Mouse (Mus musculus) kidney, adult 2 months (tissue): Measurements from ENCODE around the gene Upk3a. TPM values are rescaled to one million over a fixed set of nuclear protein-coding genes. Genes with fewer than 3 reads are reported as not detected.

ENCODE experiments used
- DNase-seq: peaks from one replicate; pipeline ENCODE4 v3.0.0; 2021
- H3K27ac ChIP-seq: fragments of 200-500 bp; 2 replicates; pipeline ENCODE4 v1.5.1; 2012; ENCODE audit warnings: low read depth, low read length, control low read depth, inconsistent platforms; ENCODE audit not compliant: insufficient read depth
- H3K27me3 ChIP-seq: fragments of 200-500 bp; replicated peaks from 2 replicates; pipeline ENCODE4 v1.6.1; 2012; ENCODE audit warnings: mild to moderate bottlenecking, moderate library complexity, low read length, inconsistent platforms; ENCODE audit not compliant: control insufficient read depth, insufficient read depth
- H3K36me3 ChIP-seq: fragments of 200-500 bp; 2 replicates; pipeline ENCODE4 v1.6.1; 2012; ENCODE audit warnings: mild to moderate bottlenecking, moderate library complexity, low read length, inconsistent platforms; ENCODE audit not compliant: control insufficient read depth, insufficient read depth
- H3K4me1 ChIP-seq: fragments of 200-500 bp; 2 replicates; pipeline ENCODE4 v1.6.1; 2011; ENCODE audit warnings: low read length; ENCODE audit not compliant: control insufficient read depth, insufficient read depth
- H3K4me3 ChIP-seq: fragments of 200-500 bp; 2 replicates; pipeline ENCODE4 v1.5.1; 2011; ENCODE audit warnings: mild to moderate bottlenecking, low read depth, low read length, control low read depth; ENCODE audit not compliant: insufficient read depth
- CTCF ChIP-seq: fragments of 200-500 bp; conservative IDR thresholded peaks from 2 replicates; pipeline ENCODE4 v1.5.1; 2011; ENCODE audit warnings: low read depth, mild to moderate bottlenecking, control low read depth, low read length, moderate library complexity, mixed read lengths; ENCODE audit not compliant: insufficient read depth, insufficient read length
- POLR2A ChIP-seq: fragments of 200-500 bp; IDR thresholded peaks from one replicate; pipeline ENCODE4 v1.6.1; 2011; ENCODE audit warnings: low read depth, low read length, control low read depth
- WGBS: fragments of 180-500 bp; shearing (Covaris S2); methylation state at CpG from one replicate; pipeline ENCODE4 v1.1.7; 2018; 5-methylcytosine and 5-hydroxymethylcytosine counted together
- polyA plus RNA-seq: library from polyadenylated mRNA; depleted of rRNA; stranded (reverse); fragments of >200 nt; gene quantifications from 2 replicates; pipeline ENCODE4 v1.2.3, GENCODE M21; 2012; rRNA removed

Upk3a gene
- 19.6 and 24.9 TPM in 2 replicates for polyA plus RNA-seq

DNA sequence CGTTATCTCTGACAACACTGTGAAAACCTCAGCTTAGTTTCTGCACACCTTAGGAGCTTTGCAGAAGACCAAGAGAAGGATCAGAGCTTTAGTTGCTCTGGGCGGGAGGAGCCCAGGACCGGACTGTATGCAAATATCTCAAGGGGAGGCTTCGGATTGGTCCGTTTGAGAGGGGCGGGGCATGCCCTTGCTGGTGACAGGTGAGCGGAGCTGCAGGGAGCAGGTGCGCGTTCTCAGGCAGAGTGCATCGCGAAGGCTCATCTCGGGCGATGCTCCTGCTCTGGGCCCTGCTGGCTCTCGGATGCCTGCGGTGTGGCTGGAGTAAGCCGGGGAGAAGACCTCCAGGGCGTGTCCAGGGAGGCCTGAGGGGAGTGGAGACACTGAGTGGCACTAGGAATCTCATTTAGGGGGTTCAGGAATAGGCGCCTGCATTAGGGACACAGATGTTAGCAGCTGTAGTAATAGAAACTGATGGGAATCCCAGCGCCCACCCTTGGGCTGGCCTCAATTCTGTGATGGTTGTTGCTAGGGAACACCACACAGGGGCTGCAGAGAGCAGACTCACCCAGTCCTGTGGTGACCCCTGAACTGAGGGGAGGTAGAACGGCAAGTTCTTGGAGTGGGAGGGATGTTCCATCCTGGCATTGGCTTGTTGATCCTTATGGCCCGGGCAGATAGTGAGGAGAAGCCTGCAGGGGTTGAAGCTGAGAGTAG, at the start of gene Upk3a:
TSS of gene Upk3a (plus strand) at position 191 of the 714 bp plus-strand sequence.
- WGBS: 13% methylated on average over 21 of the region's 21 CpGs

DNA sequence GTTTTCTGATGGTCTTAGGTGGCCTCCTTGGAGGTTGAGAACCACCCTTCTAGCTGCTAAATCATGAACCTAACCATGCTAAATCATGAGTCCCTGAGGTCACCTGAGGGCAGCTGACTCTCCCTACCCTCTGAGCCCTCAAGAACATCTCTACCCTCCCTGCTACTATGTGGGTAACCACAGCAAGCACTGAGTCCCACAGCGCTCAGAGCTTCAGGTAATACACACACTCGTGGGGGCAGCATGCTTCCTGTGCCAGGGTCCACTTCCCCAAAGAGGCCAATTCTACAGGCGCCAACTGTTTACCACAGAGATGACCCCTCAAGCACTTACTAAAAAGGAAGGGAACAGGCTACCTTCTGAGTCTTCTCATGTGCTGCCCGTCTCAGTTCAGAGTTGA, 48.4 kb upstream of the Upk3a start:
- Histone ChIP-seq H3K27ac (no peak overlapping the region), H3K4me1 (peaks cover 7% of the 10 kb centered on the region), H3K4me3 (no peak overlapping the region), H3K36me3 (no peaks in the 10 kb centered on the region), H3K27me3 (no peaks in the 10 kb centered on the region)
- TF ChIP-seq CTCF: no peak
- no peak for TF ChIP-seq POLR2A
- no peak for DNase-seq
- WGBS: 75% methylated on average over 4 of the region's 4 CpGs

More for the DNA sequence above, at the start of gene Upk3a:
- no peaks in the 10 kb centered on the region for H3K27me3 ChIP-seq
- H3K4me1 ChIP-seq: no peaks in the 10 kb centered on the region; the same call in 1 of the 2 replicates
- DNase-seq: peak; percentile 61
- H3K4me3 ChIP-seq: no peak within 1 kb of the TSS
- no peak within 1 kb of the TSS for H3K27ac ChIP-seq
- no peaks in the 10 kb centered on the region for H3K36me3 ChIP-seq
- TF ChIP-seq POLR2A (no peak), CTCF (no peak)

DNA sequence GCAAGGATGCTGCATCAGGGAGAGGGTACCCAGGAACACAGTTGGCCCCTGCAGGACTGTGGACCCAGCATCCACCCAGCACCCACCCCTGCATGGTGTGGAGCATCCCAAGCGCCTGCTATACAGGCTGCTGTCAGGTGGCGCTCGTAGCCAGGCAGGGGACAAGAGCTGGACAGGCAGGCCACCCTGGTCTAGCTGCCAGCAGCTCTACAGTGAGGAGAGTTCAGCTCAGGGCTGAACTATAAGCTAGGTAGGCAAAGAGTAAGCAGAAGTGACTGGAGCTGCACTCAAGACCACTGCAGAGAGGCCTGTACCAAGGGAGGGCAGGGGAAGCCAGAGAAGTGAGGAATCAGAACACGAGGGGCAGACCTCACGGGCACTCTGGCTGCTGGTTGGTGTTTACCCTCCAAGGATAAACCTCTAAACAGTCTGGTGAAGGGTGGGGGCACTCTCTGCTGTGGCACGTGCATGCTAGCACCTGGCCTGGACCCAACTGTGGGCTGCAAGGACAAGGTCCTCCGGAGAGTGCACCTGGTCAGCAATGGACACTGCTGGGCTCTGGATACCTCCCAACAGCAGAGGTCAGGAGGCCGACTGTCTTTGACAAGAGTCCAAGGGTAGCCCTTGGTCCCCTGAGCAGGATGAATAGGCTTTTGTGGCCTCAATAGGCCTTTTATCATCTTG, 43.9 kb upstream of the Upk3a start:
- peak; percentile 91 for DNase-seq
- Histone ChIP-seq H3K4me3 (no peak overlapping the region), H3K4me1 (peaks cover 9% of the 10 kb centered on the region), H3K27ac (no peak overlapping the region), H3K27me3 (no peaks in the 10 kb centered on the region), H3K36me3 (no peaks in the 10 kb centered on the region)
- 59% methylated on average over 8 of the region's 8 CpGs for WGBS
- TF ChIP-seq CTCF: no peak
- no peak for TF ChIP-seq POLR2A

DNA sequence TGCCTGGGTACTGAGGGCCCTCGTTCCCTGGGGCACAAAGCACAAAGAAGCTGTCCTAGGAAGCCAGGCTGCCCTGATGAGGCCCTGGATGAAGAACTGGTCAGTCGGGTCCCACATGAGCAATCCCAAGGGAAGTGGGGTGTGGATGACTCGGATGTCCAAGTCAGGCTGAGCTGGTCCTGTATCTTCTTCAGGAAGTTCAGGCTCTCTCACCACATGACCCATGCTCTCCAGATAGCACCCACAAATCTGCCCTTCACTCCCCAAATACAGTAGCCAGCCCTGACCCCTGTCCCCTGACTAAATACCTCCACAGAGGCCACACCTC, 43.4 kb upstream of the Upk3a start:
- H3K4me3 ChIP-seq: no peak overlapping the region
- H3K36me3 ChIP-seq: no peaks in the 10 kb centered on the region
- 39% methylated on average over 3 of the region's 3 CpGs for WGBS
- no peak overlapping the region for H3K27ac ChIP-seq
- no peak for DNase-seq
- H3K27me3 ChIP-seq: no peaks in the 10 kb centered on the region
- peaks cover 9% of the 10 kb centered on the region for H3K4me1 ChIP-seq
- TF ChIP-seq CTCF (no peak), POLR2A (no peak)

DNA sequence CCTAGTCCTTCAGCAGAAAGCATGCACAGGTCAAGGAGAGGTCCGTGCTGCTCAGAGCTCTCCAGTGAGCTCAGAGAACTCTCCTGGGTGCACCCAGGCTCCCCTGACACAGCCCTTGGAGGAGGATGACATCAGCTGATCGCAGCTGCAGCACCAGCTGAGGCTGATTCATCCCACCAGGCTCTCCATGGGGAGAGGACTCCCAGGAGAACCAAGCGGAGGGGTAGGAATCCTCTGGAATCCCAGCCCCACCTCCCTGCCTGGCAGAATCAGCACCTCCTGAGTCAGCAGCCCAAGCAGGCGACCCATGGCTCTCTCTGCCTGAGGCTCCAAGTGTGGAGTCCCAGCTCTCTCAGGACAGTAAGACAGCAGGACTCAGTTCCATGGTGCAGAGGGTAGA, 41.2 kb upstream of the Upk3a start:
- Histone ChIP-seq H3K4me3 (no peak overlapping the region), H3K27me3 (no peaks in the 10 kb centered on the region), H3K27ac (no peak overlapping the region), H3K4me1 (peaks cover 9% of the 10 kb centered on the region), H3K36me3 (no peaks in the 10 kb centered on the region)
- peak; percentile 55 for DNase-seq
- TF ChIP-seq POLR2A (no peak), CTCF (no peak)
- WGBS: 38% methylated on average over 4 of the region's 4 CpGs

DNA sequence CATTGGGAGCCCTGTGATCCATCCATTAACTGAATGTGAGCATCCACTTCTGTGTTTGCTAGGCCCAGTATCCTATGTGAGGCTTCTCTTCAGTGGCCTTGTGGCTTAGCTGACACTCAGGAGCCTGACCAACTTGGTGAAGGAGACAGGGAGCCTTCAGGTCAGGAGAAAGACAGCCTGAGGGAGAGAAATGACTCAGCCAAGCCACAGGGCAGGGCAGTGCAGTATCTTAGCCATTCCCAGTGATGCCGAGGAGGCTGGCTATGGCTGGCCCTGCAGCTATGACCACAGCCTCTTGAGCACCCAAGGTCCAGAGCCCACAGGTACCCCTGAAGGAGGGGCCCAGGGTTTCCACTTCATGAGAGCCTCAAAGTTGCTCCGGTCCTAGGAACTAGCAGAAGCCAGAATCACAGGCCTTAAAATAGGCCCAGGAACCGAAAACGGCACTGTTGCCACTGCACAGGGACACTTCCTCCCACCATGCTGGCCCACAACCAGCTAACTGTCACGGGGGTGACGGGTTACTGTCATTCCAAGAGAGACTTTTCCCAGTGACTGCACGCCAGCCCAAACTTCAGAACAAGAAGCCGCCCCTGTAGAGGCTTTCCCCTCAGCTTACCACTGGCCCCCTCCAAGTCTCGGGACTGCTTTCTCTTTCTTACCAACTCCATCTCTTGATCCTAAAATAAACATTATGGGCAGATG, 35.2 kb upstream of the Upk3a start:
- TF ChIP-seq CTCF (no peak), POLR2A (no peak)

DNA sequence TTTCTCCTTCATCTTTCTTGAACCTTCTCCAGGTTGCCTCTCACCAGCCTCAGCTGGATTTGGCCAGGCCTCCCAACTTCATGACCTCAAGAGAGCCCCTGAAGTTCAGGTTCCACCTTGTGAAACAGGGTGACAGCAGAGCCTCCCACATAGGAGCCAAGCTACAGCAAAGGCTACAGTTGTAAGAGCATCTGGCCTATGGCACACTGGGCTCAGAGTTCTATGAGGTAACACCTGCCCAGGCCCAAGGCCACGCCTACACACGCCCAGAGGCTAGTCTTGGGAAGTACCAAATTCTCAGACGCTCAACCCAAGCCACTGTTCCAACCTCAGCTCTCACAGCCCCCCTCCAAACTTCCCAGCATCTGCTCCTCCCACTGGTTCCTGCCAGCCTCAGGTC, 34.1 kb upstream of the Upk3a start:
- TF ChIP-seq CTCF: no peak
- no peak for TF ChIP-seq POLR2A
- WGBS: 74% methylated on average over 3 of the region's 3 CpGs
- Histone ChIP-seq H3K27ac (no peak overlapping the region), H3K36me3 (no peaks in the 10 kb centered on the region), H3K4me1 (no peaks in the 10 kb centered on the region), H3K4me3 (no peak overlapping the region), H3K27me3 (no peaks in the 10 kb centered on the region)
- DNase-seq: no peak

More for the DNA sequence above, 35.2 kb upstream of the Upk3a start:
- no peaks in the 10 kb centered on the region for H3K36me3 ChIP-seq
- 69% methylated on average over 9 of the region's 9 CpGs for WGBS
- H3K27me3 ChIP-seq: no peaks in the 10 kb centered on the region
- no peak overlapping the region for H3K27ac ChIP-seq
- DNase-seq: peak; percentile 12
- no peaks in the 10 kb centered on the region for H3K4me1 ChIP-seq
- H3K4me3 ChIP-seq: no peak overlapping the region
